Mouse (Mus musculus) lung, adult 18-20 months (tissue): ENCODE measurements around the gene Gm21987.
A peak's percentile ranks its signal among the peaks of the same experiment; 100 is the strongest.

Experiments
- DNase-seq, 2 experiments: peaks; one replicate each; pipeline ENCODE4 v3.0.0; 2022; ENCODE audit warnings: mixed read lengths in 2 of 2

Gm21987 gene

DNA sequence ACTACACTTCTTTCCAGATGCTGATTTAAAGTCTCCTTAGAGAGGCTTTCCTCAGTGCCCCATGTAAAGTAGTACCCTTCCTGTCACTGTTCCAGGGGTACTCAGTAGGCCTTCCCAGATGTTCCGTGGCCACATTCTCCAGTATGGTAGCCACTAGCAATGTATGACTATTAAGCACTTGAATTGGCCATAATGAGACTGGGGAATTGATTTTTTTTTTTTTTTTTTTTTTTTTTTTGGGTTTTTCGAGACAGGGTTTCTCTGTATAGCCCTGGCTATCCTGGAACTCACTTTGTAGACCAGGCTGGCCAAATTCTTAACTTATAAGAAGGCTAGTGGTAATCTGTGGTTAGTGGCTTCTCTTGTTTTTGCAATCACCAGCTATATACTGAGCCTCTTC is 3.0 kb downstream of the Gm21987 start:
- no peak for DNase-seq

DNA sequence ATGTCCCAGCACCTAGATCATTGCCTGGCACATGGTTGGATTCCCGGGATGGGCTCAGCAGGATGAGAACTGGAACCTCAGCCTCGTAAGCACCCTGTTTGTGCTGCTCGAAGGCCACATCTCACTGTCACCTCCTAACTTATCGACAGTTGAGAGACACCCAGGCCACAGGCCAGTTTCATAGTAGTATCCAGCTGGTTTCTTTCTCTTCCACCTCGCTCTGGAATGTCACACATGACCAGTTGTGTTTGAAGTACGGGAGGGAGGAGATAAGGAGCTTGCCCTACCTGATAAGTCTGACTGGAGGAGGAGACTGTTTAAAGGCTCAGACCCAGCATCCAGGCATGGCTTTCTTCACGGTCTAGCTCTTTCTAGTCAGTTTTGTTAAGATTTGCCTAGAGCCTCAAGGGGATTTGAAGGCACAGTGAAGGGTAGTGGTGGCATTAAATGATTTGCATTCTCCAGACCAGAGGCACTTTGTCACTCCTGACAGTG is 3.6 kb downstream of the Gm21987 start:
- peak; percentile 42 to 43 for DNase-seq

DNA sequence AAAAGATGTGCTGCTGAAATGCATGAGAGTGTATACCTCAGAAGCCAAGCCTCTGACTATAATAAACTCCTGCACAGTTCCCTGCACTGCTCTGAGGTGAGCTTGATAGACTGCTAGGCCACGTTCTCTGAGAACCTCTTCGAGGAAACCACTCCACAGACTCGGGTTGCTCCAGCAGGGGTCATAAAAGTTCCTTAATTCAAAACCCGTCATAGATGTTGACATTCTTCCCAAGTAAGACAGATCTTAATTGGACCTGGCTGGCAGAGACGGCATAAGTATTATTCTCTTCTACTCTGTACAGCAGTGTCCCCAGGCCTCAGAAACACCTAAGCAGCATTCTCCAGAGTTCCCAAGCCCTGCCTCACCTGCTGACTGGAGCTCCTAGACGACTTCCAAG is 4.1 kb downstream of the Gm21987 start:
- no peak for DNase-seq

DNA sequence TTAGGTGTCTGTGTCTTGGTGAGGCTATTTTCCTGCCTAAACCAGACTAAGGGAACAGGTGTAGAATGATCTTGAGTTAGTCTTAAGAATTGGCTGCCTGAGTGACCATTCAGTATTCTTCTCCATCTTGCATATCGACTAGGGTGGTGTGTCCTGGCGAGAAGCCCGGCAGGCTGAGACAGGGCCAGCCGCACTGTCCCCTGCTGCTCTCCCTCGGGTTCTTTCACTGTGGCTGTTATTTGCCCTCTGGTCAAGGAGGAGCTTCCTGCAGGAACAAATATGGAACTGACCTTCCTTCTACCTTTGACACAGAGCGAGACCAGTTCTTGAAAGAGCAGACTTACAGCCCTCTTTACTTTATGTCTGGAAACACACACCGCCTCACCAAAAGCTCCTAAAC is 5.2 kb downstream of the Gm21987 start:
- no peak for DNase-seq

DNA sequence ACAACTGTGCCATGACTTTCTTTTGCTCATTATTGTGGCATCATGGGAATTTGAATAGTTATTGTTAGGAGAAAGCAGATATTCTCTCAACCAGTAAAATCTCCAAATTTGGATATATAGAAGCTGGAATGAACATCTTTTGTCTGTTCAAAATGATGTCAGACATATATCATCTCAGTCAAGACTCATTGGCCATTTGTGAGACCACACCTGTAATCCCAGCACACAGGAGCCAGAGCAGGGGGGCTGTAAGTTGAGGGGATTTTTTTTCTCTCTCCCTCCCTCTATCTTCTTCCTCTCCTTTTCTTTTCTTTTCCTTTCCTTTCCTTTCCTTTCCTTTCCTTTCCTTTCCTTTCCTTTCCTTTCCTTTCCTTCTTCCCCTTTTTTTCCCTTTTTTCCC is 6.0 kb downstream of the Gm21987 start:
- no peak for DNase-seq

DNA sequence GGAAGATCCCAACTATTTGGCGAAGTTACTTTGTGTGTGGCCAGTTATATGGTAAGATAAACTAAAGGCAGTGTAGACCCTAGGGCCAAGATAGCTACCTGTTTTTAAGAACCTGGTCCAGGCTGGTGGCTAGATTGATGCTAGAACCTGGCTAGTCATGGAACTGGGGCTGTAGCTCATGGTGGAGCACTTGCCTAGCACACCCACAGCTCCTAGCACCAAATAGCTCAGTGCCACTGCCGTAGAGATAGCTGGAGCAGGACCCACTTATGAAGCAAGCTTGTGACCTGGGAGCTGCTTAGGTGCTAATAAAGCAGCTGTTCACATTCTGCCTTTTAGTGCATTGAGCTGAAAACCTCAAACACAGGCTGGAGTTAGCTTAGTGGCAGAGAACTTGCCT is 6.8 kb downstream of the Gm21987 start:
- no peak for DNase-seq

DNA sequence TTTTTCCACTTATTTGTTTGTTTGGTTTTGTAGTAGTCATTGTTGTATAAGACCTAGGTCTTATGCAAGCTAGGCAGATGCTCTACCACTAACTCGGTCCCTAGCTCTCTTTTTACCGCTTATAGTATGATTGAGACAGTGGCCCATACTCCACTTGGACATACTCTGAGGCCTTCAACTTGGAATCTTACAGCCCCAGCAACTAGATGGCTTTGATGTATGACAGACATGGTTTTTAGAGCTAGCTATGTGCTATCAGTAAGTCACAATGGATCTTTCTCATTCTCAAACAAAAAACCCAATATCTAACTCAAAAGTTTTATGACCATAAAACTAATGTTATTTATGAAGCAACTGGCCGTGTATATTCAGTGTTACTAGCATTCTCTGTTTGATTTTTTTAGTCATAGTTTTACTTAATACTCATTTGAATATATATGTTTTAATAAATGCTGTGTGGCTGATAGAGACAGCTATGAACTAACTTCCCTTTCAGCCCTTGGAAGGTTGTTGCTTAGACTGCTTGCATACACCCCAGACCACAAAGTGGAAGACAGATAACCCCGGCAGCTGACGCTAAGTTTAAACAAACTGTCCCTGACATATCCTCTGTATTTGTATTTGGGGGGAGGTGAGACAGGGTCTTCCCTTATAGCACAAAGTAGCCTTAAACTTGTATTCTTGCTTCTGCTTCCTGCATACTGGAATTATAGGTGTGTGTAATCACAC is 7.5 kb downstream of the Gm21987 start:
- no peak for DNase-seq

DNA sequence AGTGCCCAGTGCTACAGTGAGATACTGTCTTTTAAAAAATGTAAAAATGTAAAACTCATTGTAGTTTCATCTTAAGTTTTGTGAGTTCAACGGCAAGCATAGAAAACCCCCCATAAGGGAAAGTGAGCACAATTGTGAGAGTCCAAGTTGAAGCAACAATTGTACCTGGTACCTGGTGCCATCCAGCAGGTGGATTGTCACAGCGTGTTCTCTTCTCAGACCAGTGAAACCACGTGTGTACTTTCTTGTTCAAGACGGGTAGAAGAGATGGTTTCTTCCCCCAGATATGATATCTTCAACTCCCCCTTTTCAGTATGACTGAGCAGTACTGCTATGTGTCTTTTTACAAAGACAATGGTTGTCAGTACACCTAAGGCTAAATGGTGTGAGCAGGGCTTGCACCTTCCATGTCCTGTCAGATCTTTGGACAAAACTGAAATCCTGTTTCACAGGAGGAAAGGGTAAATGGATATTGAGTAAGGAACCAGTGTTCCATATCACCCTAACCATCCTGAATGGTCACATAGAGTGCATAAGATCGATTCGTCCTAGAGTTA is 11.5 kb downstream of the Gm21987 start:
- no peak for DNase-seq

DNA sequence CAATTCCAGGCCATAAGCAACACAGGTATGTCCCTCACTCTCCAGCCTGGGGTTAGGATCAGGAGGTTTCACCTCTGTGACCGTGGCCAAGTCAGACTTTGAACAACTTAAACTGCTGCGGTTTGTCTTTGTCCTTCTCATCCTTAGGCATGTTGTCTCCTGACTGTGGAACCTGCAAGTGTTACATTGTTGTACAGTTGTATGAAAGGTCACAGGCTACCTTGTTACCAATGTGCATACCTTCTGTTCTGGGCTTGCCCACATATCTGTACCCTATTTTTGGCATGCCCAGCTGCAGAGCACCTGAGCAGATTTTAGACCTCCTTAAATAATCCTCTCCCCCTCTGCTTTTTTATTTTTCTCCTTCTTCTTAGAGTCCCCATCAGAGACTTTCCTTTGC is 12.4 kb downstream of the Gm21987 start:
- DNase-seq, result no peak

DNA sequence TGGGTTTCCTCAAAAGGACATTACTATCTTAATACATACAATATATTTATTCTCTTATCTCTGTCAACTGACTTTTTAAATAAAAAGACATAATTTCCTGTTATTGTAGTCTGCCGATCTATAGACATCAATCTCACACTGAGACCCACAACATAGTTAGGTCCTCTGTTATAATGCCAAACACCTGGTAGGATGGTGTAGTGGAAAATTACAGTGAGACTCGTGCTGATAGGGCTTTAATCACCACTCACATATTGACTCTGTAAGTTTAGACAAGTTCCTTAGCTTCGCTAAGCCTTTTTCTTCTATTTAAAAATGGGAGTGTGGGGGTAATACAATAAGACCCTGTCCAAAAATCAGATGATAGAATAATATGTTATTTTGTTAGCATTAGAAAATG is 13.0 kb downstream of the Gm21987 start:
- no peak for DNase-seq

DNA sequence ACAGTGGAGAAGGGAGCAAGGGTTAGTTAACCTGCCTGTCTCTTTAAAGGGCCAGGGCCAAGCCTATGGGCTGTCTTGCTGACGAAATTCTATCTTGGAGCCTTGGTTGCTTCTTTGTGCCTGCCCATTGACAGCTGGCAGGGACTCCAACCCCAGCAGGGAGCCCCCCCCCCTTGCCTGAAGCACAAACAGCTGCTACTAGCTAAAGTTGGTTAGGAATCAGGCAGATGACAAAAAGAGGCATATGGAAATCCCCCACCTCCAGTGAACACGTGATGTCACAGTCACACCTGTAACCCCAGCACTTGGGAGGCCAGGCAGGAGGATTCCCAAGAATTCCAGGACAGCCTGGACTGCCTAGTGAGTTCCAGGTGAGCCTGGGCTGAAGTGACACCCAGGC is 13.5 kb downstream of the Gm21987 start:
- DNase-seq, result no peak

DNA sequence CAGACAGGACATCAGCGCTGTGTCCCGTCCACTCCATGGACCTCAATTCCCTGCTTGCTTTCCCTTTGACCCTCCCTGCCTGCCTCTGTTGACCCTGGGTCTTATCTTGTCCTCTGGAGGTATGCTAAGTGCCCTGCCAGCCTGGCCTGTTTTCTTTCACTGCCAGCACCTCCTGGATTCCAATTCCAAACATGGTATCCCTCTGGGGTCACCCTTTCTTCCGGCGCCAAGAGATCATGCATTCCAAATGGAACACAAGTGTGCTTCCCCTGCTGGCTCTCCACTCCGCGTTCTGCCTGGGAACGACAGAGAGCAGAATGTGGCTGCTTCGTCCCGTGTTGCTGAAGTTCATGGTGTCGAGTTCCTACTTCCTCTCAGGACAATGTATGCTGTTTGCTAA is 15.1 kb downstream of the Gm21987 start, which contains the start of gene Popdc2:
Gene Popdc2 (plus strand): TSS at position 277 of the 400 bp plus-strand sequence.
- DNase-seq, result peak; percentile 31 to 39

DNA sequence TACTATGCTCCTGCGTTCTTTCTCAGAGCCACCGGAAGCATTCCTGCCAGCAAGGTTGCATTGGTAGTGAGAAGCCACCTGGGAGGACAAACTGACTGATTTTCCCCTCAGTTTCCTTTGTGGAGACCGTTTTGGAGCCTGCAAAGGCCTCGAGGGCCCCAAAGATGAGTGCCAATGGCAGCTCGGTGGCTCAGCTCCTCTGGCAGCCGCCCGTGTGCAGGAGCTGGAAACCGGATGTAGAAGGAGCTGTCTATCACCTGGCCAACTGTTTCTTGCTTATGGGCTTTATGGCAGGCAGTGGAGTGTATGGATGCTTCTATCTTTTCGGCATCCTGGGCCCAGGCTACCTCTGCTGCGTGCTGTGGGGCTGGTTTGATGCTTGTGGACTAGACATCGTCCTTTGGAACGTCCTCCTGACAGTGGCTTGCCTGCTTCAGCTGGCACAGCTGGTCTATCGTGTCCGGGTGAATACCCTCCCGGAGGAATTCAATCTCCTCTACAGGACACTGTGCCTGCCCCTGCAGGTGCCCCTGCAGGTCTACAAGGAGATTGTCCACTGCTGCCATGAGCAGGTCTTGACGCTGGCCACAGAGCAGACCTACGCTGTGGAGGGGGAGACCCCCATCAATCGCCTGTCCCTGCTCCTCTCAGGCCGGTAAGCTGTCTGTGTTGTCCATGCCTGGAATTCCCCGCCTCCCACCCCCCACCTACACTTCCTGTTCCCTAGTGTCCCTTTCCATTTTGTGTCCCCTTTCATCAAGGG is 15.8 kb downstream of the Gm21987 start:
- no peak for DNase-seq

DNA sequence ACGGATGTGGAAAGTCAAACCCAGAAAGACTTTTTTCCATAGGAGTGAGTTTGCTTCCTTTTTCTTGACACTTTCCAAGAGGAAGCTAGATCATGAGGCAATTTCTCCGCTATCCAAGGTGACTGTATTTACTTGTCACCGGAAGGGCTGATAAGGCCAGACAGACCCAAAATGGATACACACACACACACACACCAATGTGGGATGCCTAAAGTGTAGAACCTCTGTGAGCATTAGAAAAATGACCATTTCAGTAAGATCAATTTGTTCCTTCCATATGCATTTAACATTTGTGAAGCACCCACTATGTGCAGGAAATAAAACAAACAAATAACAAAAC is 16.4 kb downstream of the Gm21987 start:
- no peak for DNase-seq

DNA sequence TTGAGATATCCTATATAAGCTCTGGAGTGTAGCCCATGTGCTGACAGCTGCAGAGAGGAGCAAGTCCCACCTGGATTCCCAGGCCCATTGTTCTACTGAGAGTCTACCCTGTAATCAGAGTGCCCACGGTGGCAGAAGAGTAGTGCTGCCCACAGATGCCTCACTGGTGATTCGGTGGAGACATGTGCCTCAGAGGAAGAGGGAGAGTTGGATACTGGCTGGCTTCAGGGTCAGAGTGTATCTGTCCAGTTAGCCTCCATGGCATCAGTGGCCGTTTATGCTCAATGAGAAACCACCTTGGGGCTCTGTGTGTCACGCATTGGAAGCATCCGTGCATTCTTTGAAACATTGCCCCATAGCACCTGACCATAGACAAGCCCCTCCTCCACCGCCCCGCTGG is 16.8 kb downstream of the Gm21987 start:
- DNase-seq, result no peak

DNA sequence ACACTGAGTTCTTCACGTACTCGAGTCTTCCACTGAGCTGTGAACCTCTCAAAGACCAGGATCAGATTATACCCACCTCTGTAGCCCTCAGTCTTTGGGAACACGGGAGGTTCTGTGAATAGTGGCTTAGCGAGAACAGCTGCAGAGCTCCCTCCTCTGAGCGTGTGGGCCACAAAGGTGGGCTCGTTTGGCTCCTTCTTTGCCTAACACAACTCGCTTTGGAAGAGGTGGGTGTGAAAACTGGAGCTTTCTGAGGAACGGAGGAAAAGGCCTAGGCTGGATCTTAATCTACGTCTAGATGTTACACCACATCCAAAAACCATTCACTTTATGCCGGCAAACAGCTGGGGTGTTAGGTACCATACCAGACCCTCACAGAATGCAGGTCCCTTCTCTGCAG is 18.6 kb downstream of the Gm21987 start:
- DNase-seq, result no peak

DNA sequence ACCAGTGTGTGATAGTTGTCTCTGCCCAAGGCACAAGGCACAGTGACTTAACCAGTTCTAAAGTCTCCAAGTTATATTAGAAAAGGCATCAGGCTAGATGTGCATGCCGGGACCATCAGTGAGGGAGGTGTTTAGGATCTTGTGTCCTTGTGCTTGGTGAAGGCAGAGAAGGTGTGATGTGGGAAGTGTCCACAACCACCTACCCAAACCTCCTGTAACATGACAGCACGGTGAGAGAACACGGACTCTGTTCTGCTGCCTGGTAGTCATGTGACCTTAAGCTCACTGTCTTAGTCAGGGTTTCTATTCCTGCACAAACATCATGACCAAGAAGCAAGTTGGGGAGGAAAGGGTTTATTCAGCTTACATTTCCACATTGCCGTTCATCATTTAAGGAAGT is 19.4 kb downstream of the Gm21987 start:
- DNase-seq, result no peak

DNA sequence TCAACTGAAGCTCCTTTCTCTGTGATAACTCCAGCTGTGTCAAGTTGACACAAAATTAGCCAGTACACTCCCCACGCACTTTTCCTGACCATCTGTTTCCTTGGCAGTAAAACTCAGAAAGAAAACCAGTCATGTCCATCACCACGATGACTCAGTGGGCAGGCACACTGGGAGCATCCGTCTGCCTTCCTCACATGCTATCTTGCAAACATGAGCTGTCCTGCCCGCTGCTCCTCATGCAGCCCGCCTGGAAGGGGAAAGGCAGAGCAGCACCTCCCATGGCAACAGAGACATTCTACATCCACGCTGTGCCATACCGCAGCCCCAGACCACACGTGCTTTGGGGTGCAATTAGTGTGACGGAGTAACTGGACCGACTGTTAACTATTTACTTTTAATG is 21.5 kb downstream of the Gm21987 start:
- DNase-seq, result no peak

DNA sequence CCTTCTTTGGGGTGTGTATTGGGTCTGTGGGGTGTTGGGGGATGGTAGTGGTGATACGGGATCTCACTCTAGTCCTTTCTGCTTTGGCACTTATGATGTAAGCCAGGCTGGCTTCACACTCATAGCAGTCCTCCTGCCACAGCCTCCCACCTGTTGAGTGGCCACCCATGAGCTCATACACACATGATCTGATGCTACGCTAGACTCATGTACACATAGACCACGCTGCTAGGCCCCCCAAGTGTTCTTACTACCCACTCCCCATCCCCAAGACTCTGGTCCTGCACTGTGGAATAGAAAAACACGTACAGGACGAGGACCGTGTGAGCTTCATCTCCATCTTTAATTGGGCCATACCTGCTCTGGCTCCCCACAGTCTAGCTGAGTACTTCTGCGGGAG is 22.2 kb downstream of the Gm21987 start:
- no peak for DNase-seq

DNA sequence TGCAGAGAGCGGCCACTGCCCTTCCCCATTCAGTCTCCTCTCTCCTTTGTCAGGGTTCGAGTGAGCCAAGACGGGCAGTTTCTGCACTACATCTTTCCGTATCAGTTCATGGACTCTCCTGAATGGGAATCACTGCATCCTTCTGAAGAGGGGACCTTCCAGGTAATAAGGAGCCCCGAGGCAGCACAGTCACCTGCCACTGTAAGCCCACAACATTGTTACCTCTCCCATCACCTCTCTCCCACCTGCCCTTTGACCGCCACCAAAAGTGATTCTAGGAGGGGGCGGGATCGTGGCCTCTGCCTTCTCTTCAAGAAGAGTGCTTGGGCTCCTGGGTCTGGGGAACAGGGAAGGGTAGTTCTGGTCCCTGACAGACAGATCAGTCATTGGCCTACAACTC is 22.6 kb downstream of the Gm21987 start:
- DNase-seq, result no peak

DNA sequence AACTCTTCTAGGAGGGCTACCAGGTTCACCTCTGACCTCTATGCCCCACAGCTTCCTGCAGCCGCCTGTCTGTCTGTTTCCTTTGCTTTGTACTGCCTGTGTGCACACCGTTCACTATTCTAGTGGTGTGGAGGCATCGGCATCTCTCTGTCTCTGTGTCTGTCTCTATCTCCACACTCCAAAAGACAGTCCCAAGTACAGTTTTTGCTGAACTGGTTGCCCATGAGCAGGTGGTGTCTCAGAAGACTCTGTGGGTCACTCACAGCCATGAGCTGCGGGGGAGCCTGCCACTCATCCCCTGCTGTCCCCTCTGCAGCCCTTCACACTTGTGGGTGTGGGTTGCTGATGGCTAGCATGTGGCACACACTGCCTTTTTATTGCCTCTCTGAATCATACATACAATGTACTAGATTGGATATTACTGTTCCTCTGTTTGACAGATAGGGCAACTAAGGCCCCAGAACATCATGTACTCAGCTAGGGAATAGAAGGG is 23.2 kb downstream of the Gm21987 start:
- no peak for DNase-seq

DNA sequence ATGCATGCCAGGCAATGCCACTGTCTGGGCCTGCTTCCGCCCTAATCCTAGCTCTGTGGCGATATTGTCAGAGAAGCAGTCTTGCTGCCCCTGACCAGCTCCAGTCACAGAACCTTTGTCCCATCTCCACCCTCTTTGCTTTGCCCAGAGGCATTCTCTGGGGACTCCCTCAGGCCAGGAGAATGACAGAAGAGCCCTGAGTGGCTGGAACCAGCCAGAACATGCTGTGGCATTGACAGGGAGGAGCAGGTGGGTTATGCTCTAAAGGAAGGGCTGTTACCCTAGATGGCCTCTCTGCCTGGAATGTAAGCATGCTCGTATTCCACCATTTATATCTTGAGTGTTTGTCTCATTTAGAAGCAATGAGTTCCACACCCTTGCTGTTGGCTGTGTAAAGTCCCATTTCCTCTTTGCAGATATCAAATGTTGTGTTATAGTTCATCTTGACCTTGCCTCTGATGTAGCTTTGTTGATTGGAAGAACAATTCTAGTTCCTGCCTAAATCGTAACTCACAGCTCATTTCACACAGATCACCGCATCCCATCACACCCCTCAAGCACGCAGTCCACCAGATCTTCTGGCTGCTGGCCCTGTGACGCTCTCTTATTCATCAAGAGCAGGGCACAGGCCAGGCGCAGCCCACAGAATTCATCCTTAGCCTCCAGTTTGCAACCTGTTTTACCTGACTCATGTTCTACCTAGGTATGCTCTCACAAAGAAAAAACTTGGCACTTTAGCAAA is 24.0 kb downstream of the Gm21987 start:
- DNase-seq, result no peak

DNA sequence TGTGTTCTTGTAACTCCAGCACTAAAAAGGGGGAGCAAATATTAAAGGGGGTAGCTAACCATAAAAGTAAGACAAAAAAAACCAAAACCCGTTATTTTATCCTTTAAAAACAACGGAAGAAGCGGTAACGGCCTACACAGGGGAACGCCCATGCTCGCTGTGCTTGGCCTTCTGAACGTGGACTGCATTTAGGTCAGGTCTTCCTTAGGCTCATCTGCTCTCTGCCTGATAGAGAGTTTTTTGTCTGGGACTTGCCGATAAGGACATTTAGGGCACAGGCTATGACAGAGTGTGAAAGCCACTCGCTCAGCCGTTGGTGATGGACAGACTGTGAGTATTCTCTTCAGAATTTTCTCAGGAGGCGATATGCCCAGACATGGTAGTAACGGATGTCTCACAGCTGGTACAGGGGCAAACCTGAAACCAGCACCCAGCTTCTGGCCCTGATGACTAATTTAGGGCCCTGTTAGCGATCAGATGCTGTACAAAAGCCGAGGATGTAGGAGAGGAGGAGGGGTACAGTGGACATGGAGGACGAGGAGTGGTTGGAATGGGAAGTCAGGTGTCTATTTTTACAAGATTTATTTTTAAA is 25.0 kb downstream of the Gm21987 start:
- DNase-seq, result no peak
